Mouse (Mus musculus): Measurements from ENCODE around the gene Cnppd1. TPM values are rescaled to one million over a fixed set of nuclear protein-coding genes. Genes with fewer than 3 reads are reported as not detected.

Gene Cnppd1
- polyA plus RNA-seq, 1 experiment: 64.3 TPM

GRCm38 (mm10) chr1:75158990-75159389 is 16.5 kb upstream of the Cnppd1 start:
- no peaks in the 10 kb centered on the region for H3K4me1 ChIP-seq (ENCODE audit: control insufficient read depth, insufficient read depth, low read length)
- no peak for TF ChIP-seq POLR2A (IDR thresholded peaks at IDR 0.05; ENCODE audit: borderline replicate concordance, extremely low read depth, low read depth, low read length)
- no peak for TF ChIP-seq CTCF (IDR thresholded peaks at IDR 0.05; ENCODE audit: insufficient read depth, low read length)

GRCm38 (mm10) chr1:75155837-75156236 is 13.3 kb upstream of the Cnppd1 start:
- no peaks in the 10 kb centered on the region for H3K4me1 ChIP-seq (ENCODE audit: control insufficient read depth, insufficient read depth, low read length)
- 43% methylated on average over 3 of the region's 3 CpGs for WGBS
- no peak for DNase-seq
- no peak overlapping the region for H3K4me3 ChIP-seq (replicated peaks; ENCODE audit: extremely low read depth, low read depth, low read length)
- TF ChIP-seq POLR2A (IDR thresholded peaks at IDR 0.05; ENCODE audit: borderline replicate concordance, extremely low read depth, low read depth, low read length) (no peak), CTCF (IDR thresholded peaks at IDR 0.05; ENCODE audit: insufficient read depth, low read length) (no peak)

More at GRCm38 (mm10) chr1:75158990-75159389, 16.5 kb upstream of the Cnppd1 start:
- no peak for DNase-seq
- no peak overlapping the region for H3K4me3 ChIP-seq (replicated peaks; ENCODE audit: extremely low read depth, low read depth, low read length)

DNA sequence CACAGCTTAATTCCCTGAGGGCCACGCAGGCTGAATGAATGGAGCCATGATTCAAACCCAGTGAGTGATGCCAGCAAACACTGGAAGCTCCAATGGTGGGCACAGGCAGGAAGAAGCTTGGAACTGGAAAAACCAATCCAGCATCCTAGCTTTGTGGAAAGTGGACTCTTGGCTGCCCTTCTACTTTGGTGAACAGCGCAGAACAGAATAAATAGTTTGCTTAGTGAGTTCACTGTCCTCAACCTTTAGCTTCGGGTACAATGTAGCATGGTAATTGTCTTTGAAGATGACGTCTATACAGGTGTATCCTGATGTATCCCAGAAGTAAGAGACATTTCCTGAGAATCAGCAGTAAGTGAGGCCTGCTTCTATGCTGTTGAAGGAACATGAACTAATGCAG is 6.2 kb upstream of the Cnppd1 start:
- H3K4me3 ChIP-seq (replicated peaks; ENCODE audit: extremely low read depth, low read depth, low read length): no peak overlapping the region
- TF ChIP-seq CTCF (IDR thresholded peaks at IDR 0.05; ENCODE audit: insufficient read depth, low read length) (no peak), POLR2A (IDR thresholded peaks at IDR 0.05; ENCODE audit: borderline replicate concordance, extremely low read depth, low read depth, low read length) (no peak)
- peaks cover 2% of the 10 kb centered on the region; the same call in 1 of the 2 replicates for H3K4me1 ChIP-seq (ENCODE audit: control insufficient read depth, insufficient read depth, low read length)
- WGBS: 85% methylated on average over 4 of the region's 4 CpGs
- no peak for DNase-seq

- H3K4me1 ChIP-seq (ENCODE audit: control insufficient read depth, insufficient read depth, low read length): peaks cover 6% of the 10 kb centered on the region; the same call in 1 of the 2 replicates
- WGBS: 83% methylated on average over 7 of the region's 7 CpGs
- no peak for TF ChIP-seq CTCF (IDR thresholded peaks at IDR 0.05; ENCODE audit: insufficient read depth, low read length)
- TF ChIP-seq POLR2A (IDR thresholded peaks at IDR 0.05; ENCODE audit: borderline replicate concordance, extremely low read depth, low read depth, low read length): no peak
- DNase-seq: no peak
- H3K4me3 ChIP-seq (replicated peaks; ENCODE audit: extremely low read depth, low read depth, low read length): no peak overlapping the region
These were observed 5.1 kb upstream of the Cnppd1 start for GRCm38 (mm10) chr1:75147411-75148135.

- Histone ChIP-seq H3K4me3 (replicated peaks; ENCODE audit: extremely low read depth, low read depth, low read length) (no peak overlapping the region), H3K4me1 (ENCODE audit: control insufficient read depth, insufficient read depth, low read length) (peaks cover 9% of the 10 kb centered on the region)
- no peak for DNase-seq
- TF ChIP-seq CTCF (IDR thresholded peaks at IDR 0.05; ENCODE audit: insufficient read depth, low read length): no peak
- no peak for TF ChIP-seq POLR2A (IDR thresholded peaks at IDR 0.05; ENCODE audit: borderline replicate concordance, extremely low read depth, low read depth, low read length)
- 94% methylated on average over 3 of the region's 3 CpGs for WGBS
These were observed 3.1 kb upstream of the Cnppd1 start for GRCm38 (mm10) chr1:75145589-75145988.

GRCm38 (mm10) chr1:75141486-75142190 is 873 bp downstream of the Cnppd1 start:
- peak overlapping the region; percentile 97 for H3K4me3 ChIP-seq (replicated peaks; ENCODE audit: extremely low read depth, low read depth, low read length)
- WGBS: under 1% methylated on average over 53 of the region's 53 CpGs
- DNase-seq: peak; percentile 81
- TF ChIP-seq POLR2A (IDR thresholded peaks at IDR 0.05; ENCODE audit: borderline replicate concordance, extremely low read depth, low read depth, low read length) (peak; percentile 90; the same call in 1 of the 2 replicates), CTCF (IDR thresholded peaks at IDR 0.05; ENCODE audit: insufficient read depth, low read length) (no peak)
- H3K4me1 ChIP-seq (ENCODE audit: control insufficient read depth, insufficient read depth, low read length): peaks cover 9% of the 10 kb centered on the region

DNA sequence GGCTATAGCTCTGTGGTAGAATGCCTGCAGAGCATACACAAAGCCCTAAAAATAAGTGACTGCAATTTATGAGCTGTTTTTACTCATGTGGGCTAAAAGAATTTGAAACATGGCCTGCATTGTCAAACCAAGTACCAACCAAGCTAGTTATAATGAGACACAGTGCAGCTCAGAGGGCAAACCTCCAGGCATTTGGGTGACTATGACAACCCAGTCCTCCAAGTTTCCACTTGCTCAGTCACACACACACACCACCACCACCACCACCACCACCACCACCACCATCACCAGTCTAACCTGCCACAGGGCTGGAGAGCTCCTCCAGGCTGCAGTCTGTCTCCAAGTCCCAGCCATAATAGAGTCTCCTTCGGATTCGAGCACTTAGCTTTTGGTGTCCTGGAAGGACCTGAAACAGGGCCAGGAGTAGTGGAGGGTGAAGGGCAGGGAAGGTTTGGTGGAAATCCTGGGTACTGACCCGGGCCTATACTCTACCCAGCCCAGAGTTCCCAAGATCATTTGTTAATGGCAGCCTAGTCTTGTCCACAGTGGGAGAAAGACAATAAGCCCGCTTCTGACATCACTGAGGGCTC is 1.8 kb downstream of the Cnppd1 start:
- H3K4me1 ChIP-seq (ENCODE audit: control insufficient read depth, insufficient read depth, low read length): peaks cover 9% of the 10 kb centered on the region
- no peak for DNase-seq
- no peak for TF ChIP-seq POLR2A (IDR thresholded peaks at IDR 0.05; ENCODE audit: borderline replicate concordance, extremely low read depth, low read depth, low read length)
- TF ChIP-seq CTCF (IDR thresholded peaks at IDR 0.05; ENCODE audit: insufficient read depth, low read length): no peak
- peak overlapping the region; percentile 97 for H3K4me3 ChIP-seq (replicated peaks; ENCODE audit: extremely low read depth, low read depth, low read length)
- 23% methylated on average over 4 of the region's 4 CpGs for WGBS

- WGBS: 96% methylated on average over 2 of the region's 2 CpGs
- no peak for TF ChIP-seq CTCF (IDR thresholded peaks at IDR 0.05; ENCODE audit: insufficient read depth, low read length)
- no peak for TF ChIP-seq POLR2A (IDR thresholded peaks at IDR 0.05; ENCODE audit: borderline replicate concordance, extremely low read depth, low read depth, low read length)
- H3K4me3 ChIP-seq (replicated peaks; ENCODE audit: extremely low read depth, low read depth, low read length): no peak overlapping the region
- no peak for DNase-seq
- peaks cover 6% of the 10 kb centered on the region for H3K4me1 ChIP-seq (ENCODE audit: control insufficient read depth, insufficient read depth, low read length)
These were observed 4.1 kb downstream of the Cnppd1 start for GRCm38 (mm10) chr1:75138448-75138847.

- Histone ChIP-seq H3K4me3 (replicated peaks; ENCODE audit: extremely low read depth, low read depth, low read length) (no peak overlapping the region), H3K4me1 (ENCODE audit: control insufficient read depth, insufficient read depth, low read length) (peaks cover 3% of the 10 kb centered on the region; the same call in 1 of the 2 replicates)
- 47% methylated on average over 3 of the region's 3 CpGs for WGBS
- DNase-seq: no peak
- TF ChIP-seq CTCF (IDR thresholded peaks at IDR 0.05; ENCODE audit: insufficient read depth, low read length): no peak
- no peak for TF ChIP-seq POLR2A (IDR thresholded peaks at IDR 0.05; ENCODE audit: borderline replicate concordance, extremely low read depth, low read depth, low read length)
These were observed 5.8 kb downstream of the Cnppd1 start for GRCm38 (mm10) chr1:75136730-75137129.
